In genomic region chr2:131827999-131828975, GRCm38 (mm10) we compare ENCODE assay signal across 8 mouse cellular contexts. TPM values are rescaled to one million over a fixed set of nuclear protein-coding genes. Genes with fewer than 3 reads are reported as not detected.
A peak's percentile ranks its signal among the peaks of the same experiment; 100 is the strongest.
DNase-seq lines count a peak whose midpoint lies in the region; ATAC-seq lines count a peak whose summit lies in the region.

No protein-coding gene starts in this region.

- H3K4me3 ChIP-seq in heart, embryonic 11.5 days (ENCODE audit: low read depth, low read length), result no peak overlapping the region
- H3K4me3 ChIP-seq in lung, embryonic 16.5 days (ENCODE audit: low read length), result no peak overlapping the region

- ATAC-seq in heart, embryonic 11.5 days (replicated peaks; ENCODE audit: insufficient number of reproducible peaks, low FRiP score, low TSS enrichment), result no peak
- peak; percentile 49; the same call in 1 of the 2 replicates for ATAC-seq in lung, embryonic 16.5 days (ENCODE audit: low read depth)

- peaks cover 7% of the 10 kb centered on the region for H3K4me1 ChIP-seq in heart, embryonic 11.5 days (ENCODE audit: control insufficient read depth, insufficient read depth, low read length)
- H3K4me1 ChIP-seq in lung, embryonic 16.5 days (replicated peaks; ENCODE audit: control insufficient read depth, insufficient read depth, low read length), result peaks cover 3% of the 10 kb centered on the region; the same call in 1 of the 2 replicates

- no peak overlapping the region for H3K27ac ChIP-seq in heart, embryonic 11.5 days (ENCODE audit: low read depth, low read length)
- H3K27ac ChIP-seq in lung, embryonic 16.5 days (ENCODE audit: low read length), result no peak overlapping the region

- DNase-seq in gastrocnemius, adult 18-20 months (ENCODE audit: low spot score), result peak; percentile 81
- DNase-seq in gastrocnemius, postnatal 14 days, result no peak
- peak; percentile 81 for DNase-seq in R1 (ENCODE audit: low read depth, low spot score)
- DNase-seq in embryo, embryonic 10 days (ENCODE audit: low spot score), result peak; percentile 41
- DNase-seq in layer of hippocampus, adult 11-12 months (ENCODE audit: low spot score), result peak; percentile 90
- peak; percentile 82 for DNase-seq in retina, postnatal 1 day

- no peaks in the 10 kb centered on the region for H3K9me3 ChIP-seq in heart, embryonic 11.5 days (replicated peaks; ENCODE audit: control insufficient read depth, low read length)
- no peaks in the 10 kb centered on the region for H3K9me3 ChIP-seq in lung, embryonic 16.5 days (ENCODE audit: control insufficient read depth, low read length)

- 40% methylated on average over 18 of the region's 18 CpGs for WGBS in heart, embryonic 11.5 days (ENCODE audit: insufficient replicate concordance)
- 37% methylated on average over 18 of the region's 18 CpGs for WGBS in lung, embryonic 16.5 days

- H3K27me3 ChIP-seq in heart, embryonic 11.5 days (ENCODE audit: control insufficient read depth, insufficient read depth, low read length), result no peaks in the 10 kb centered on the region
- H3K27me3 ChIP-seq in lung, embryonic 16.5 days (ENCODE audit: control insufficient read depth, insufficient read depth, low read depth, low read length), result no peaks in the 10 kb centered on the region

- H3K36me3 ChIP-seq in heart, embryonic 11.5 days (ENCODE audit: control insufficient read depth, insufficient read depth, low read length), result no peaks in the 10 kb centered on the region
- no peaks in the 10 kb centered on the region for H3K36me3 ChIP-seq in lung, embryonic 16.5 days (ENCODE audit: control insufficient read depth, insufficient read depth, low read length)

- no peak overlapping the region for H3K9ac ChIP-seq in heart, embryonic 11.5 days (ENCODE audit: low read depth, low read length)
- no peak overlapping the region for H3K9ac ChIP-seq in lung, embryonic 16.5 days (ENCODE audit: low read length)

- intact Hi-C loops in gastrocnemius, postnatal 14 days (cut with DNase I; ENCODE audit: low total_unique reads), result loop anchor here (5.0 to 10.0 kb wide), 2 partner anchors 109 to 287 kb away; no protein-coding TSS in a partner anchor

- H3K4me2 ChIP-seq in heart, embryonic 11.5 days, result peak overlapping the region; percentile 36
- H3K4me2 ChIP-seq in lung, embryonic 16.5 days (ENCODE audit: low read depth, low read length), result peak overlapping the region; percentile 21

RNA-seq across cellular contexts. Expression of gene Erv3, which starts 31.3 kb away (rescaled TPM):
- not detected for total RNA-seq in gastrocnemius, adult 18-20 months (2021)
- not detected for total RNA-seq in gastrocnemius, postnatal 14 days (2021)
- polyA plus RNA-seq in heart, embryonic 11.5 days (2014; fragmentation: Nextera tagmentation; extraction: Ambion mirVana), result not detected in 2 replicates
- not detected in 2 replicates for polyA plus RNA-seq in lung, embryonic 16.5 days (2015; fragmentation: Nextera tagmentation; extraction: Ambion mirVana)
